Mouse (Mus musculus): Measurements from ENCODE around the gene Man1c1.

- TF ChIP-seq CTCF (IDR thresholded peaks at IDR 0.05; ENCODE audit: low read depth) (no peak), EP300 (optimal IDR thresholded peaks at IDR 0.05) (no peak)
Measured at GRCm38 (mm10) chr4:134579620-134580019, 124.5 kb downstream of the Man1c1 start.
